Mouse (Mus musculus) lung, postnatal 14 days (tissue): ENCODE data around the gene H2-DMb1.
"Not testable (repeated sequence)": the region's sequence is repeated elsewhere in the genome, so short reads cannot be mapped to it uniquely, and the experiment has no call there.

ENCODE experiments used
- DNase-seq: peaks from one replicate; pipeline ENCODE4 v3.0.0; 2021

The H2-DMb1 gene

GRCm38 (mm10) chr17:34123111-34123510 lies 29.8 kb upstream of the H2-DMb1 start:
- no peak for DNase-seq

- no peak for DNase-seq
Observed at GRCm38 (mm10) chr17:34123518-34123917, 29.4 kb upstream of the H2-DMb1 start.

DNA sequence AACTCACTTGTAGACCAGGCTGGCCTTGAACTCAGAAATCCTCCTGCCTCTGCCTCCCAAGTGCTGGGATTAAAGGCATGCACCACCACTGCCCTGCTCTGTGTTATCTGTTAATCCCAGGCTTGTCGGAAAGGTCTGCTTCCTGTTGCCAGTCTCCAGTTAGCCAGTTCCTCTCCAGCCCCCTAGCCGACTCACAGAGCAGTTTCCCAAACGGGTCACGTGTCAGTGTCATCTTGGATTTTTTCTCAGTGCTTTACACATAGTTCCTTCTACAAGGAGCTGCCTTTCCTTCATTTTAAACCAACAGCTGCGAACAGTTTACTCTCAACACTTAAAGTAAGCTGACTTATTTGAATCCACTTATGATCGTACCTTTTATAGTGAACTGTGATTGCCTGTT lies 28.2 kb upstream of the H2-DMb1 start:
- no peak for DNase-seq

DNA sequence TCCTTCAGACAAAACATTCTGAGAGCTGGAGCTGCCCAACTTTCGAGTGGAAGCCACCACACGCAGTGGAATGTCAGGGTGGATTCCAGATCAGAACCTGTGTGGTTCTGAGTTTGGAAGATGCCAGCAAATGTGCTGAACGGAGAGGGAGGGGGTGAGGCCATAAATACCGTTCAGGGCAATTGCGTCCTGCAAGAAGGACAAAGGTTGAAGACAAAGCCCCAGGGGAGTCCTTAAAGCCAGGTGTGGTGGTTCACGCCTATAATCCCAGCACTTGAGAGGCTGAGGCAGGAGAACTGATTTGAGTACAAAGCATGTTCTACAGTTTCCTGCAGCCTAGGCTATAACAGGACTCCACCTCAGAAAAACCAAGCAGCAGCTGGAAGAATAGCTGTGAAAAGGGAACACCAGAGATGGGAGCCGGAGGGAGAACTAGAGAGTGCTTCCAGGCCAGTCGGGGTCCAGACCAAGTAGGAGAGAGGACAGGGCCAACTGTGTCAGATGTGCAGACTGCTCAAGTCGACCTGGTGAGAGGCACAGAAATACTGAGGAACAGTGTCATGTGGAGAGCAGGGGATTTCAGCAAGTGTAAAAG lies 25.9 kb upstream of the H2-DMb1 start:
- no peak for DNase-seq

GRCm38 (mm10) chr17:34127475-34127874 lies 25.4 kb upstream of the H2-DMb1 start:
- peak; percentile 62 for DNase-seq

DNA sequence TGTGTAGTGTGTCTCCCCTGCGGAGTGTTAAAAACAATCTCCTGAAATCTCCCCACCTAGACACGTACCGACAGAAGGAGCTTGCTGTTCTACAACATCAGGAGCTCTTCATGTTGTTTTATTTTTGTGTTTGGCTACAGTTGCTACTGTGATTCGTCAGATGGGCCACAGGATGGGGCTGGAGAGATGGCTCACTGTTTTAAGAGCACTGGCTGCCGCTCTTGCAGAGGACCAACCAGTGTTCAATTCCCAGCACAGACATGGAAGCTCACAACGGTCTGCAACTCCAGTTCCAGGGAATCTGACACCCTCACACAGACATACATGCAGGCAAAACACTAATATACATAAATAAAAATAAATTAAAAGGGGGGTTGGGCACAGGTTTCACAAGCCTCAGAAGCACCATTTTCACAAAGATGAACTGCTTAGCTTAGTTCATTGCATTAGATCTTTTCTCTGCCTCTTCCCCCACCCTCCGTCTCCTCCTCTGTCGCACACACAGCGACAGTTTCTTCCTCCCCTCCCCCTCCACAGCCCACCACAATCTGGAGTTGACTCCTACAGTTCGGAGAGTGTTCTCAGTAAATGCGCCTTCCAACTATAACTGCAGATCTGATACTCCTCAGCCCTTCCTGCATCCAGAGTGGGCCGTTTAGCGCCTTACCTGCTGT lies 24.5 kb upstream of the H2-DMb1 start:
- no peak for DNase-seq

- no peak for DNase-seq
Observed at GRCm38 (mm10) chr17:34128944-34129791, 23.7 kb upstream of the H2-DMb1 start.

DNA sequence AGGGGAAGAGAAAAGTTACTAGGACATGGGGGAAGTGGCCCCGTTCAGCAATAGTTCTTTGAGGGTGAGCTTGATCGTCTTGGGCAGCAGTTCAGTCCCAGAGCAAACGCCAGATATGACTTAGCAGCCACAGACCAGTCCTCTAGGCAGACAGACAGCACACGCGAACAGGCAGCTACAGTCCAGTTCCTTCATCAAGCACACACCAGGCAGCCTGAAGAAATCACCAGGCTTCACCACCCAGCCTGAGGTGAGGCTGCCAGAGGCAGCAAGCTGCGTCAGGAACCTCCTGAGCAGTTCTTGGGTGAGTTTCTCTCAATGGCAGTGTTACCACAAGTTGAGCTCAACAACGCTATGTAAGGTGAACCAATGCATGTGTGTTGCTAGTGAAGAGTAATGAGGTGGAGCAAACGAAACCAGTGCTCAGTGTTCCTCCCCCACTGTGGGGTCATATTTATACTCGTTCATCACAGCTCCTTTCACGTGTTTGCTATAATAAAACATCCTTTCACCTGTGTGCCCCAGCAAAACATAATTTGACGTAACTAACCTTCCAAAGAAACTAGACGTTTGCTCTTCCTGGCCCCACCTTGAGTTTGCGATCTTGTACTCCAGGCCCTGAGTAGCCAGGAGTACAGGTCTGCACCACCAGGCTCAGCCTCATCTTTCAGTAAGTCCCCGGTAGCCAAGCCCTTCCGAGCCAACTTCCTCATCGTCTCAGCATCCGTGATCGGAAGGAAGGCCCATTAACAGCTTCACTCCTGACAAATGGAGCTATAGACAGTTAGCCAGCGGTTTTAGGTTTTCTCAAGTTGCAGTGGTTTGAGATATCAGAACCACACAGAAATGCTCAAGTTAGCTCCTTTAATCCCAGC lies 22.6 kb upstream of the H2-DMb1 start:
- DNase-seq: no peak

- no peak for DNase-seq
Observed at GRCm38 (mm10) chr17:34131911-34132310, 21.0 kb upstream of the H2-DMb1 start.

- DNase-seq: peak; percentile 36
Observed at GRCm38 (mm10) chr17:34133289-34133688, 19.6 kb upstream of the H2-DMb1 start.

DNA sequence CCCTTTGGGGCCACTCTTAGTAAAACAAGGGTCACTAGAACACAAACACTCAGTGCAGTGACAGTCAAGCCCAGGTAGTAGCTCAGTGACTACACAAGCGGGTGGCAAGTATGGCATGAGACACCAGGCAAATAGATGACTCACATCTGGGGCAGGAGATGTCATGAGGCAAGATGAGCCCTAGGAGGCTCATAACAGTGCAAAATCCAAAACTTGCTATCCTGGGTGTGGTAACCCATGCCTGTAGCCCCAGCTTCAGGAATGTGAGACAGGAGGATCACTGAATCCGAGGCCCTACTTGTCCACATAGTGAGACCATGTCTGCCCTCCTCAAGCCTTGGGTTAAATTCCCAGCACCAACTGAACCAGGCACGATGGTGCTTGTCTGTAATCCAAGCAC lies 18.4 kb upstream of the H2-DMb1 start:
- no peak for DNase-seq

GRCm38 (mm10) chr17:34135297-34136224 lies 17.3 kb upstream of the H2-DMb1 start:
- peak; percentile 100 for DNase-seq

- no peak for DNase-seq
Observed at GRCm38 (mm10) chr17:34137601-34138000, 15.3 kb upstream of the H2-DMb1 start.

DNA sequence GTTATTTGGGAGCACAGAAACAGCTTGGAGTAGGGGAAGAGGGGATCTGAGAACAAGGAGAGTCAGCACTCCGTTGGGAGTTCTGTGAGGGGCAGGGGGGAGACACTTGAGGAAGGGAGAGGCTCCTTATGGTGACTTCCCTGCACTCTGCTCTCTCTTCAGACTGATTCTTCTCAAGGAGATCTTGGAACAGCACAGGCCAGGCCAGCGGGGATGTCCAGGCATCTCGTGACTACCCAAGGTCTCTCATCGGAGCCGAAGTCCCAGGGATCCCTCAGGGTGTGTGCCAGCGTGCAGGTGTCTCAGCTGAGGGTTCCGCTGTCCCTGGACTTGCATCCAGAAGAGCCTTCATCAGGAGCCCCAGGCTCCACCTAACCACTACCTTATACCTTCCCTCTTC lies 14.2 kb upstream of the H2-DMb1 start:
- no peak for DNase-seq

GRCm38 (mm10) chr17:34139416-34139815 lies 13.5 kb upstream of the H2-DMb1 start:
- DNase-seq: peak; percentile 52

DNA sequence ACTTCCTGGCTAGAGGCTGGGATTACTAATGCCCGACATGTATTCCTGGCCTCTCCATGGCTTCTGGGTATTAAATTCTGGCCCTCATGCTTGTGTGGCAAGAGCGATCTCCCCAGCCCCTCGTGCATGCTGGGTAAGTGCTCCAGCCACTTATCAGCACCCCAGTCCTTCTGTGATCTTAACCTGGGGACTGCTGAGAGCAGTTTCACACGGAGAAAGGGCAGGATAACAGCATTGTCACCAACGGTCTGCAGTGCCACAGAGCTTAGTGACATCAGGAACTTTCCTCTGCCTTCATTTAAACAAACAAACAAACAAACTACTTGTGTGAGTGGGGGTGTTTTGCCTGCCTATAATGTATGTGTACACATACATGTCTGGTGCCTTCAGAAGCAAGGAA lies 12.6 kb upstream of the H2-DMb1 start:
- DNase-seq: no peak

DNA sequence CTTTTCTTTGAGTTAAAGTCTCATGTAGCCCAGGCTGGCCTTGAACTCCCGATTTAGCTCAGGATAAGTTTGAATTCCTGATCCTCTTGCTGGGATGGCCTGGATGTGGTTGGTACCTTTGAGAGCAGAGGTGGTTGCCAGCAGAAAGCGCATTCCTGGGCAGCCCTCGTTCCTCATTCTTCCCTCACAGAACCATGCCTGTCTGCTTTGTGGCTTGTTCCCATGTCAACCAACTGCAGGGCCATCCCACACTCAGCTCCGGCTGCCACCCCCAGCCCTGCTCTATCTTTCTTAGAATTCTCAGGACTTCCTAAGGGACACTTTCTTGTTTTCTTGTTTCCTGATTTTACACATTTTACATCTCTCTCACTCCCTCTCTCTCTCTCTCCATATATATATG lies 11.4 kb upstream of the H2-DMb1 start:
- DNase-seq: no peak

- DNase-seq: no peak
Observed at GRCm38 (mm10) chr17:34142456-34143010, 10.3 kb upstream of the H2-DMb1 start.

DNA sequence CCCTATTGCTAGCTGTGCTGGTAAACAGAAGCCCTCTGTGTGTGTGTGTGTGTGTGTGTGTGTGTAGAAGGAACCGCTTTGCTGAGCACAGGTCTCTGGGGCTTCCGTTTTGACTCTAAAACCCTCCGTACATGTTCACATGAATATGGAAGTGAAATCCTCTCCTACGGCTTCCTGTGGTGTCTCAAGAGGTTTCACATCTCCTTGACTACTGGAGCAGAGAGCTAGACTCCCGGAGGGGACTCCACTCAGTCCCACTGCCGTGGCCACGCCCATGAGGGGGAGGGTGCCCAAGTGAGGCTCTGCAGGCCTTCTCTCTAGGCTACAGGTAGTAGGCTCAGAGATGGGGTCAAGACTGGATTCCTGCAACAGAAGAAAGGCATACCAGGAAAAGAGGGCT lies 9.8 kb upstream of the H2-DMb1 start, which contains the start of gene H2-DMb2:
TSS of gene H2-DMb2 (plus strand) at position 275 of the 400 bp plus-strand sequence.
- DNase-seq: peak; percentile 68

- DNase-seq: no peak
Observed at GRCm38 (mm10) chr17:34143461-34143860, 9.4 kb upstream of the H2-DMb1 start.

DNA sequence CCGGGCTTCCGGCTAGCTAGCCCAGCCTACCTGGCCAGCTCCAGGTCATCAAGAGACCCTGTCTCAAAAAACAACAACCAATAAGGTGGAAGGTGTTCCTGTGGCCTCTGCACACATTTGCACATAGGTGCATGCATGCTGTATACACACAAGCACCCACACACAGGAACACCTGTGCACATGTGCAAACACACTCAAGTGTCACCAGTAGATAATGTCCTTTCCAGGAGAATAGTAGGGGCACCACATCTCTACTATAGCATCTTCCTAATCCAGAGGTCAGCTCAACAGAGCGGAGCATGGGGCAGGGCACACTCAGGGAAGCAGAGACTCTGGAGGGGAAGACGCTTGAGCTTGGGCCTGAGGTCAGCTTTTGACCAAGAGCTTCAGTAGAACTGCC lies 8.7 kb upstream of the H2-DMb1 start:
- not testable (repeated sequence) for DNase-seq
